Mouse (Mus musculus) limb, embryonic 11.5 days (tissue): ENCODE measurements at regions not wholly inside any gene's neighbourhood (a gene's known extent, or its start where the extent isn't known, plus 50 kb on each side); places are given as distances from the start of the nearest gene placed in this dataset.

Experiments
- ATAC-seq: fragments of 200-750 bp; cut with Nextera tagmentation; 2 replicates; pipeline ENCODE4 v1.8.0; 2017; ENCODE audit warnings: low read depth; ENCODE audit not compliant: insufficient number of reproducible peaks, low FRiP score, low TSS enrichment
- DNase-seq: peaks from one replicate; pipeline ENCODE4 v3.0.0-alpha.2; 2015; ENCODE audit warnings: low spot score
- H3K27ac ChIP-seq: fragments of 300-500 bp; sonication (generic); replicated peaks from 2 replicates; pipeline ENCODE4 v1.5.1; 2014; ENCODE audit warnings: low read depth, mild to moderate bottlenecking, low read length
- H3K27me3 ChIP-seq: fragments of 300-500 bp; sonication (generic); 2 replicates; pipeline ENCODE4 v1.6.1; 2014; ENCODE audit warnings: mild to moderate bottlenecking, low read length, mixed read lengths; ENCODE audit not compliant: control insufficient read depth, insufficient read depth
- H3K36me3 ChIP-seq: fragments of 300-500 bp; sonication (generic); 2 replicates; pipeline ENCODE4 v1.6.1; 2014; ENCODE audit warnings: mild to moderate bottlenecking, low read length, moderate library complexity, mixed read lengths; ENCODE audit not compliant: control insufficient read depth, insufficient read depth
- H3K4me1 ChIP-seq: fragments of 300-500 bp; sonication (generic); 2 replicates; pipeline ENCODE4 v1.6.1; 2014; ENCODE audit warnings: low read length, mixed read lengths; ENCODE audit not compliant: control insufficient read depth, insufficient read depth
- H3K4me2 ChIP-seq: fragments of 300-500 bp; sonication (generic); 2 replicates; pipeline ENCODE4 v1.6.1; 2014; ENCODE audit warnings: low read depth, mild to moderate bottlenecking, moderate library complexity; ENCODE audit not compliant: severe bottlenecking
- H3K4me3 ChIP-seq: fragments of 300-500 bp; sonication (generic); 2 replicates; pipeline ENCODE4 v1.5.1; 2014; ENCODE audit warnings: low read depth, low read length
- H3K9ac ChIP-seq: fragments of 300-500 bp; sonication (generic); 2 replicates; pipeline ENCODE4 v1.6.1; 2014; ENCODE audit warnings: mild to moderate bottlenecking, low read length
- H3K9me3 ChIP-seq: fragments of 300-500 bp; sonication (generic); 2 replicates; pipeline ENCODE4 v1.6.1; 2016; ENCODE audit warnings: low read length; ENCODE audit not compliant: control insufficient read depth
- WGBS: fragments of 180-500 bp; shearing (Covaris S2); extraction: QIAGEN DNeasy Blood & Tissue Kit; methylation state at CpG from one replicate; pipeline ENCODE4 v1.1.7; 2014; 5-methylcytosine and 5-hydroxymethylcytosine counted together

DNA sequence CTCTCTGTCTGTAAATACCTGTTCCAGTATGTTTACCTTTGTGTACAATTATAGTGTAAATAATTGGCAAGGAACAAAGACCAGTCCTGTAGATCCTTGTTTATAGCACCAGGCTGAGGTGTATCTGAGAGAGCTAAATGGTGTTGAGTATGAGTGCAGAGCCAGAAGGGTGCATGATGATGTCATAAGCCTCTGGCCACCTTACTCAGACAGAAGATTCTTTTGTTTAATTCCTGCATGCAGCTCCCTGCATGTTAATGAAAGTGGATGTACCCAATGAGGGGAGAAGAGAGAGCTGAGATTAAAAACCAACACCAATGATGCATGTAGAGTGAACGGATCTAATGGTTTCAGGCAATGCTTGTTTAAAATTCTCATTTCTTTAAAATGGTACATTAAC is 83.9 kb upstream of the Cyyr1 start:
- no peaks in the 10 kb centered on the region for H3K9me3 ChIP-seq
- ATAC-seq (no peak), DNase-seq (no peak)
- 80% methylated on average over 1 of the region's 1 CpGs for WGBS
- no peak overlapping the region for H3K27ac ChIP-seq
- no peaks in the 10 kb centered on the region for H3K27me3 ChIP-seq
- H3K4me1 ChIP-seq, result no peaks in the 10 kb centered on the region
- no peaks in the 10 kb centered on the region for H3K36me3 ChIP-seq
- H3K4me2 ChIP-seq, result no peak overlapping the region
- H3K4me3 ChIP-seq, result no peak overlapping the region
- no peak overlapping the region for H3K9ac ChIP-seq

- H3K9ac ChIP-seq, result no peak overlapping the region
- no peak; the same call in 1 of the 2 replicates for ATAC-seq
- no peaks in the 10 kb centered on the region for H3K9me3 ChIP-seq
- no peak overlapping the region for H3K4me3 ChIP-seq
- 74% methylated on average over 3 of the region's 3 CpGs for WGBS
- no peak overlapping the region for H3K4me2 ChIP-seq
- H3K27me3 ChIP-seq, result no peaks in the 10 kb centered on the region
- no peak for DNase-seq
- no peak overlapping the region for H3K27ac ChIP-seq
- H3K4me1 ChIP-seq, result no peaks in the 10 kb centered on the region
- H3K36me3 ChIP-seq, result no peaks in the 10 kb centered on the region
Observed at GRCm38 (mm10) chr16:85629738-85630137, 76.5 kb upstream of the Cyyr1 start.

- Histone ChIP-seq H3K36me3 (no peaks in the 10 kb centered on the region), H3K27me3 (no peaks in the 10 kb centered on the region), H3K27ac (no peak overlapping the region), H3K9ac (no peak overlapping the region), H3K4me1 (no peaks in the 10 kb centered on the region), H3K4me3 (no peak overlapping the region), H3K4me2 (no peak overlapping the region), H3K9me3 (no peaks in the 10 kb centered on the region)
- no peak for ATAC-seq
- DNase-seq, result no peak
- 80% methylated on average over 8 of the region's 8 CpGs for WGBS
Observed at GRCm38 (mm10) chr16:85624505-85624904, 71.3 kb upstream of the Cyyr1 start.

DNA sequence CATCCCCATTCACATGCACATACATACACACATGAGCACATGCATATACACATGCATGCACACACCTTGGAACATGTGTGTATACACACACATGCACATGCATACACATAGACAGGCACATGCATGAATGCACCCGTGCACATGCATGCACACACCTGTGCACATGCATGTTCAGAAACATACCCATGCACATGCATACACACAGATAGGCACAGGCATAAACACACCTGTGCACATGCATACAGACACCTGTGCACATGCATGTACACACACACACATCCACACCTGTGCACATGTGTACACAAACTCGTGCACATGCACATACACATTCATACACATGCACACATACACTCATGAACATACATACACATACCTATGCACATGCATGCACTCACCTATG is 50.9 kb upstream of the Cyyr1 start:
- 82% methylated on average over 2 of the region's 2 CpGs for WGBS
- no peak for ATAC-seq

More for the DNA sequence above, 50.9 kb upstream of the Cyyr1 start:
- no peaks in the 10 kb centered on the region for H3K4me1 ChIP-seq
- DNase-seq, result no peak
- no peak overlapping the region for H3K4me3 ChIP-seq
- no peak overlapping the region for H3K27ac ChIP-seq
- H3K4me2 ChIP-seq, result no peak overlapping the region
- no peaks in the 10 kb centered on the region for H3K27me3 ChIP-seq
- H3K9me3 ChIP-seq, result no peaks in the 10 kb centered on the region
- H3K36me3 ChIP-seq, result no peaks in the 10 kb centered on the region
- H3K9ac ChIP-seq, result no peak overlapping the region
